Mouse (Mus musculus): Measurements from ENCODE around the gene Otos.

The Otos gene

DNA sequence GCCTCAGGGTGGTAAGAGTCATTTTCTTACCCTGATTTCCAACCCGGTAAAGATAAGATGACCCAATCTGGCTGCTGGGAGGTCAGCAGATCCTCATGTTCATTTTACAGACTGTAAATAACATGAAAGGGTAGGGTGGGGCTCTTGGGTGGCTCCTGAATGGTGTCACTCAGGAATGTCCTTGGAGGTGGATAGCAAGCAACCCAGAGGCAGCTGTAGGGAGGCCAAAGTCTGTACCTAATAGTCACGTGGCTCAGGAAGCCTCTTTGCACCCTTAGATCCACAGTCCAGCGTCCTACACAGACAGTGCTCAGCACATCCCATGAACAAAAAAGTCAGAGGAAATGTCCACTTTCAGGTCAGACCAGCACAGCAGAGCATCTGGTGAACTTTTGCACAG, 52.6 kb downstream of the Otos start:
- no peak for DNase-seq
